Mouse (Mus musculus) spleen, postnatal 36 days (tissue): ENCODE results near the gene Bud31.
"Not testable (repeated sequence)": the region's sequence is repeated elsewhere in the genome, so short reads cannot be mapped to it uniquely, and the experiment has no call there.

Experiments used
- DNase-seq, 2 experiments: peaks; one replicate each; pipeline ENCODE4 v3.0.0; 2022; ENCODE audit warnings: low spot score in 2 of 2, mixed read lengths in 1 of 2

Gene Bud31

GRCm38 (mm10) chr5:145126580-145126979 is 13.6 kb upstream of the Bud31 start:
- no peak for DNase-seq

DNA sequence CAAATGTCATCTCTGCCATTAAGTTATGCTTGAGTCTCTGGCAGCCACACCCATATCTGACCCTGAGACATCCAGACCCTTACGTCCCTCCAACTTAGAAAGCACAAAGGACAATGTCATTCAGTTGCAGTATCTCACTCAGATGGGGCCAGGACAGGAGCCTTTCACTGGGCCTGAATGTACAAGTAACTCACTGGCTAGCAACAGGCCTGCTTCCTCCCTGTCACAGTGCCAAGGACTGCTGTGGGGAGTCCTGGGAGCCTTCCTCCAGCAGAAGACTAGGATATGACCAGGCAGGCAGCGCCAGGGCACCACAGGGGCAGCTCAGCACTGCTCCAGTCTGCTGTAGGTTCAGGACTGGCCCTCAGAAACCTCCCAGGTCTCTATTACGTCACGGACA is 11.0 kb upstream of the Bud31 start:
- DNase-seq, result no peak

DNA sequence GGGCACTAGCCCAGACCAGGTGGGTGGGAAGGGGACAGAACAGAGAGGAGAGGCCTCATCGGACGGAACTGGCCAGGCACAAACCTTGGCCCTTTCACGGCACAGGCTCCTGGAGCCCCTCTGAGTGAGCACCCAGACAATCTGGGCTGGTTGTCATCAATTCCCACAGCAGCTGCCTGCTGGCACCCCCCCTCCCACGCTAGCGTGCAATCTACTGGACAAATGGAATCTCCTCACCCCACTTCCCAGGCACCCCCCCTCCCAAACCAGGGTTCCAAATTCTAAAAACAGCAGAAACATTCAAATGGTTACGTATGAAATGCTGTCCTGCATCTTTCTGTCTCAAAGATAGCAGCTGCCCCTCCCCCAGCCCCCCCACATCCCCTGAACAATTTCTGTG is 10.4 kb upstream of the Bud31 start:
- not testable (repeated sequence) for DNase-seq

DNA sequence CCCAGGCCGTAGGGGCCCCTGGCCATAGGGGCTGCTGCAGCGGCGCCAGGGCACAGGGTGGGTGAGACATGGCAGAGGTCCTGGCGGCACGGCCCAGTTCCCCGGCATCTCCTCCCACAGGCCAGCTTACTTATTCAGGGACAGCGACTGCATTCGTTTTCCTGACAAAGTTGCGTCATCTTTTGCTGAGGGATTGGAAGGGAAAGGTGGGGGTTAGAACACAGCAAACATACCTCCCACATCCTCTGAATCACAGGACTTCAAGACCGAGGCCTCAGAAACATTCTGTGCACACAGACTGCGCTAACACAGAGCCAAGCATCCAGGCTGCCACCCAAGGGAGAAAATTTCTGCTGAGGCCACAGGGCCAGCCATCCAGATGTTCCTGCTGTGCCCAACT is 10.0 kb upstream of the Bud31 start:
- no peak for DNase-seq

- no peak for DNase-seq
Observed at GRCm38 (mm10) chr5:145130995-145131394, 9.2 kb upstream of the Bud31 start.

- DNase-seq, result not testable (repeated sequence)
Observed at GRCm38 (mm10) chr5:145133275-145133674, 6.9 kb upstream of the Bud31 start.

DNA sequence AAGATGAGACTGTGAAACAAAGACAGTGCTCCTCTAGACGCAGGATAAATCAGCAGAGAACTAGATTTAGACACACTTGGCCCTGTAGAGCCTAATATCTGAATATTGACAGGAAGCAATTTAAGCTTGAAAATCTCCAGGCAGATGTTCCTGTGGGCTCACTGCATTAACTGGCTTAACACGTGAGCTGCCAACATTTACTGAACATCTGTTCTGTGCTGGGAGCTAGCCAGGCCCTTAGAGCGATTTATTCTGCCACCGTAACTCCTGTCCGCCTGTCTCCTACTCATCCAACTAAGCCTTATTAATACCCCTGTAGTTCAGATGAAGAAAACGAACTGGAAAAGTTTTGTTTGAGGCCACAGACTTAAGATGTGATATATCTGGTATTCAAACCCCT is 1.3 kb upstream of the Bud31 start:
- no peak for DNase-seq

DNA sequence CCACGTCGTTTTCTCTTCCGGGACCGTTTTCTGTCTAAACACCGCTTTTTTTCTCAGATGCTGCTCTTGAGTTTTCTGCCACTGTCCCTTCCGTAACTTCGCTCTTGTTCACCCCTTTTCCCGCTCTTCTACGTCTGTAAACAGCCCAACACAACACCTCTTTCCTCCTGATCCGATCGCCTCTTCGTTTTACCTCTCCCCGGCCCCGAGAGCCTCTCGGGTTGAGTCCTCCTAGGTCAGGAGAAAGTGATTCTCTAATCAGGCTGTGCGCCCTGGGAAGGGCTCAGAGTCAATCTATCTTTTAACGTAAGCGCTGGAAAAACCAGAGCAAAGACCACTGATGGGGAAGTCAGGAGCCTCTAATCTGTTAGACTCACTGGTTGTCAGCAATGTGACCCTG is 449 bp downstream of the Bud31 start:
- peak in 1 of 2 experiments; percentile 20 for DNase-seq

- no peak for DNase-seq
Observed at GRCm38 (mm10) chr5:145147748-145148147, 7.6 kb downstream of the Bud31 start.

- DNase-seq, result no peak
Observed at GRCm38 (mm10) chr5:145149294-145149693, 9.1 kb downstream of the Bud31 start.

- no peak for DNase-seq
Observed at GRCm38 (mm10) chr5:145152690-145153089, 12.5 kb downstream of the Bud31 start.

- no peak for DNase-seq
Observed at GRCm38 (mm10) chr5:145161361-145161760, 21.2 kb downstream of the Bud31 start.

GRCm38 (mm10) chr5:145164710-145165109 is 24.5 kb downstream of the Bud31 start:
- DNase-seq, result no peak

DNA sequence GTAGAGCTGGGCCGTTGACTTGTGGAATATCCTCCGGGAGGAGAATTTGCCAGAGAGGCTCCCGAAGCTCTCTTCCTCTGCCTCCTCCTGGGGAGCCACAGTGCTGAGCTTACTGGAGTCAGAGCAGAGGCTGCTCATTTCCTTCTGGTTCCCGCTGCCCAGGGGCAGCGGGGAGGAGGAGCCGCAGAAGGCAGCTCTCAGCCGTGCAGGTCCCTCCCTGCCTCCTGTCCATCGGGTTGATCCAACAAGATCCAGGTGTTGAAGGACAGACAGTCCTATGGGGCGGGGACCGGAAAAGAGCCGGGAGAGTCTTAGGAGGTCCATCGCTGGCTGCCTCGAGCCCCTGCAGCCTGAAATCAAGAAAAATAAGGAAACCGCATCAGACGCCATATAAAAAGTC is 25.0 kb downstream of the Bud31 start:
- DNase-seq, result no peak

- peak; percentile 98 to 99 for DNase-seq
Observed at GRCm38 (mm10) chr5:145166536-145167305, 26.6 kb downstream of the Bud31 start, which contains the start of the genes Ptcd1 and Cpsf4. Ptcd1 (minus strand) TSS chr5:145167108. Cpsf4 (plus strand) TSS chr5:145167213.

DNA sequence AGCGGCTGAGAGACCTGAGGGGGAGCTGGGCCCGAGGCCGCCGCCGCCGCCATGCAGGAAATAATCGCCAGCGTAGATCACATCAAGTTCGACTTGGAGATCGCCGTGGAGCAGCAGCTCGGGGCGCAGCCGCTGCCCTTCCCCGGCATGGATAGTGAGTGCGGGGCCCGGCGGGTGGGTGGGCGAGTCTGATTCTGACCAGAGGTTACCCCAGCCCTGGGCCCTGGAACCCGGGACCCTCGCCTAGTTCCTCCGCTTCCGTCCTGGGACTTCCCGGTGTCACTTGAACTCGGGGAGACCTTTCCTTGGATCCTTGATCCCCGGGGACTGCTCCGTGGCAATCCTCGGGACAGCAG is 27.1 kb downstream of the Bud31 start:
- no peak for DNase-seq

DNA sequence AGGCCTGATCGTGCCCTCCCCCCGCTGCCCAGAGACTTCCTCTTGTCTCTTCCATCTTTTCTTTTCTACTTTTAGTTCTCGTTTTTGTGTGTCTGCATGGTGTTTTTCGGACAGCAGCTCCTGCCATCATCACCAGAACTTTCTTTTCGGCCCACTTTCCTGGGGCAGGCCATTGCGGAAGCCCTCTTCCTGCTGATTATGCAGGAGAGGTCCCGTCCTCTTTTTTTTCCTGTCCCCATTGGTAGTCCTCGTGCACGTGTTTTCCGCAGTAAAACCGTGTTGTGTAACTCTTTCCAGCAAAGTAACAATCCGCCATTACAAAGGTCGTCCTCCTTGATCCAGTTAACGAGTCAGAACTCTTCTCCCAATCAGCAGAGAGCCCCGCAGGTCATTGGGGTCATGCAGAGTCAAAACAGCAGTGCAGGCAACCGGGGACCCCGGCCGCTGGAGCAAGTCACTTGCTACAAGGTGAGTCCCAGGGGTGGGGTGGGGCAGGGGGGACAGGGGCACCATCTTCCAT is 38.4 kb downstream of the Bud31 start:
- DNase-seq, result no peak

- no peak for DNase-seq
Observed at GRCm38 (mm10) chr5:145185244-145185643, 45.1 kb downstream of the Bud31 start.

DNA sequence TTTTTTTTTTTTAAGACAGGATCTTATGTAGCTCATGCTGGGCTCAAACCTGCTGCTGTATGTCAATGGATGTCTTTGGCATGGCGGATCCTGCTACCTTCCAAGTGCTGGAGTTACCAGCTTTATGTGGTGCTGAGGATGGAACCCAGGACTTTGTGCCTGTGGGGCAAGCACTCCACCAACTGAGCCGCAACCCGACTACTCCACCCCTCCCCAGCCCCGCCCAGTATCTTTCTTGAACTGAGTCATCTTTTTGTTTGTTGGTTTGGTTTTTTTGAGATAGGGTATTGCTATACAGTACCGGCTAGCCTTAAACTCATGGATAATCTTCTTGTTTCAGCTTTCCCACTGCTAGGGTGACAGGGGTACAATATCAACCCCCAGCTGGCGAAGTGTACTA is 49.3 kb downstream of the Bud31 start:
- no peak for DNase-seq

DNA sequence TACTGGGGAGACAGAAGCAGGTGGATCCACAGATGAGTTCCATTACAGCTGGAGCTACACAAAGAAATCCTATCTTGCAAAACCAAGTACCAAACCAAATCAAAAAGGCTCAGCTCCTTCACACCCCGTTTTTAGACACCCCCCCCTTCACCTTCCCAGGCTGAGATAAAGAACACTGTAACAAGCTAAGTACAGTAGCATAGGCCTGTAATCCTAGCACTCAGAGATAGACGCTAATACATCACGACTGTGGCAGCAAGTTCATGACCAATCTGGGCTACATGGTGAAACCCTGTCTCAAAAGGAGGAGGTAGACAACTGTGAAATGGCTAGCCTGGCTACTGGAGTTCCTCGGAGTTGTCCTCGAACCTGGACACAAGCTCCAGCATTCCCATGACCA is 50.2 kb downstream of the Bud31 start:
- no peak for DNase-seq

- DNase-seq, result peak; percentile 90 to 91
Observed at GRCm38 (mm10) chr5:145190875-145191798, 51.0 kb downstream of the Bud31 start.

DNA sequence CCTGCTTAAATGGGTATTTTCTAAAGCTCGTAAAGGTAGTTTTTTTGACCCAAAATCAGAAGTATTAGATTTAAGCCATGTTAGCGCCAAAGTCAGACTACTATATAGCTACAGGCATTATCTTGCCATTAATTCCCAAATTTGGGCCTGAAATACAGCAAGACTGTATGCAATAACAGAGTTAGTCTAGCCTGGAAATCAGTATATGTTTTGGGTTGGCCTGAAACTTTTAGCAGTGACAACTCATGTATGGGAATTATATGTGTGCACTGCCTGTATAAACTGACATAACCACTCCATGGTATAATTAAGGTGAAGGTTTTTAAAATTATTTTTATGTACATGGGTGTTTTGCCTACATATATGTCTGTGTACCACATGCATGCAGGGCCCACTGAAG is 51.8 kb downstream of the Bud31 start, which contains the start of gene Atp5j2:
Atp5j2 (minus strand) TSS at position 101 of the 400 bp plus-strand sequence.
- DNase-seq, result no peak
